Comparison of ENCODE assay signal across 8 mouse cellular contexts in the genomic region with DNA sequence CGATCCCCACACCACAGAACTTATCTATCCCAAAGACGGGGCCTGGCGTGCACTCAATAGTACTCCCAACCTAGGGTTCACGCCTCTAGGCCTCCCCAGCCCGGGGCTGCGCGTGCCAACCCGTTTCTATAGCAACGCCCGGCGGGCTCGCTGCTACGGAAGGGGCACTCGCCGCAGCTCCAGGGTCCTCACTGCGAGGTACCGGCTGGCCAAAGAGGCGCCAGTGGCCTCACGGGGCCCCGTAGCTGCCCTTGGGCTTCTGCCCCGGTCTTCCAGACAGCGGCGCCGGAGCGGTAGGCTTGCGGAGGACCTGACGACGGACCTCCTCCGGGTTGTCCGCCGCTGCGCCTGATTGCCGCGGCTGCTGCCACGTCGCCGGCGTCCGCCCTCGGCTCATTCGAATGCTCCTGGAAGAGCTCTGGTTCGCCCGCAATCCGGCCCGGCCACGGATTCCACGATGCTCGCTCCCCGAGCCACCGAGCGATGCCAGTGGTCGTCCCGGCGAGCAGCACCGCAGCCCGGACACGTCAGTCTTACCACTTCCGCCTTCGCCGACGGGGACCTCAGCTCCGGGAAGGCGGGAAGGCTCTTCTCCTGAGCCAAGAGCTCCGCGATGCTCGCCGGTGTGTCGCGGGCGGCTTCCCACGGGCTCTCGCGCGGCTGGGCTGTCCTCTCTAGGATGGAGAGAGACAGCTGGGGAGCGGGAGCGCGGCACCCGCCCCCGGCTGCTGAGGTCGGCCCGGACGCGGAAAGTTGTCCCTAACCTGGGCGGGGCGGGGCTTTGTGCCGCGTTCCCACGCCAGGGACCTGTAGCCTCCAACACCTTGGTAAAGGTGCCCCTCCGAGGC. TPM values are rescaled to one million over a fixed set of nuclear protein-coding genes. Genes with fewer than 3 reads are reported as not detected.
A peak's percentile ranks its signal among the peaks of the same experiment; 100 is the strongest.
DNase-seq lines count a peak whose midpoint lies in the region; ATAC-seq lines count a peak whose summit lies in the region.

A gene (minus strand): TSS at position 747 of the 848 bp plus-strand sequence.

- H3K9ac ChIP-seq in hindbrain, embryonic 12.5 days = peak within 1 kb of the TSS; percentile 97

- H3K4me2 ChIP-seq in hindbrain, embryonic 12.5 days (replicated peaks) = peak within 1 kb of the TSS; percentile 88

- peak within 1 kb of the TSS; percentile 93 for H3K4me3 ChIP-seq in hindbrain, embryonic 12.5 days

- peak; percentile 91 for ATAC-seq in hindbrain, embryonic 12.5 days (ENCODE audit: low FRiP score)

- under 1% methylated on average over 88 of the region's 89 CpGs for WGBS in hindbrain, embryonic 12.5 days

- H3K27me3 ChIP-seq in hindbrain, embryonic 12.5 days = no peaks in the 10 kb centered on the region

- H3K27ac ChIP-seq in hindbrain, embryonic 12.5 days = peak within 1 kb of the TSS; percentile 96

- peaks cover 40% of the 10 kb centered on the region for H3K36me3 ChIP-seq in hindbrain, embryonic 12.5 days

- peaks cover 19% of the 10 kb centered on the region for H3K4me1 ChIP-seq in hindbrain, embryonic 12.5 days

- H3K9me3 ChIP-seq in hindbrain, embryonic 12.5 days (replicated peaks) = no peaks in the 10 kb centered on the region

- DNase-seq in Muller cell, postnatal 12 days (ENCODE audit: inconsistent ontology term) = peak; percentile 90
- peak; percentile 89 for DNase-seq in cerebellum, adult 9-11 months
- peak; percentile 65 to 84 for DNase-seq in frontal cortex, postnatal 10 days (ENCODE audit: low spot score in 2 of 2)
- DNase-seq in layer of hippocampus, postnatal 25 days (ENCODE audit: extremely low spot score in 1 of 2, low spot score in 1 of 2) = peak; percentile 78 to 96
- peak; percentile 81 for DNase-seq in lung, postnatal 25 days (ENCODE audit: low spot score)
- peak; percentile 79 for DNase-seq in retina, embryonic 14.5 days (ENCODE audit: low spot score)
- peak; percentile 86 for DNase-seq in thymus, postnatal 4 days

RNA-seq across cellular contexts. Expression of the gene that starts here (rescaled TPM):
- 69.4 and 69.8 TPM in 2 replicates for polyA plus RNA-seq in hindbrain, embryonic 12.5 days (2016; fragmentation: Nextera tagmentation; extraction: Ambion mirVana)
- 10 to 100 TPM; 42.2 to 49.7 TPM for total RNA-seq in layer of hippocampus, postnatal 25 days (2021)

Comparison
In these comparisons a context has a peak if more than half of its experiments do, and no peak if none do; other contexts are left out.
1. Peak in every context shown above with its lines: DNase-seq, ATAC-seq, H3K4me3 ChIP-seq and H3K27ac ChIP-seq.